In genomic region chr10:17367430-17367829, GRCm38 (mm10) we compare ENCODE assay signal across 10 mouse cellular contexts.
DNase-seq lines count a peak whose midpoint lies in the region; ATAC-seq and TF ChIP-seq lines count a peak whose summit lies in the region.
"Had no signal": no experiment of that assay in that cellular context is flagged by ENCODE, and none has a peak within 500 bp of the region (broad histone marks: within the 10 kb centered on the region; RNA-seq: fewer than 3 reads in every experiment).

No protein-coding gene starts in this region.

- H3K36me3 ChIP-seq in midbrain, embryonic 11.5 days (ENCODE audit: control insufficient read depth, insufficient read depth, low read length) = no peaks in the 10 kb centered on the region
- no peaks in the 10 kb centered on the region for H3K36me3 ChIP-seq in midbrain, embryonic 16.5 days (ENCODE audit: control insufficient read depth, insufficient read depth, low read length)
- H3K36me3 ChIP-seq in heart, embryonic 15.5 days = no peaks in the 10 kb centered on the region
- H3K36me3 ChIP-seq: hindbrain, embryonic 15.5 days; limb, embryonic 12.5 days had no signal

- peaks cover 6% of the 10 kb centered on the region for H3K4me1 ChIP-seq in midbrain, embryonic 11.5 days (ENCODE audit: control insufficient read depth, insufficient read depth, low read length)
- H3K4me1 ChIP-seq in midbrain, embryonic 16.5 days (ENCODE audit: control insufficient read depth, insufficient read depth, low read length) = peaks cover 4% of the 10 kb centered on the region
- peaks cover 12% of the 10 kb centered on the region for H3K4me1 ChIP-seq in heart, embryonic 15.5 days (replicated peaks)
- H3K4me1 ChIP-seq: limb, embryonic 12.5 days had no signal

- no peak overlapping the region for H3K4me2 ChIP-seq in midbrain, embryonic 11.5 days
- H3K4me2 ChIP-seq in midbrain, embryonic 16.5 days (ENCODE audit: low read length) = no peak overlapping the region
- peak overlapping the region; percentile 27; the same call in 1 of the 2 replicates for H3K4me2 ChIP-seq in heart, embryonic 15.5 days
- H3K4me2 ChIP-seq: hindbrain, embryonic 15.5 days; limb, embryonic 12.5 days; lung, embryonic 14.5 days had no signal

- peak overlapping the region; percentile 87 for H3K27ac ChIP-seq in gastrocnemius, adult 2 months
- no peak overlapping the region for H3K27ac ChIP-seq in midbrain, embryonic 11.5 days (ENCODE audit: low read depth, low read length)
- H3K27ac ChIP-seq in midbrain, embryonic 16.5 days (ENCODE audit: low read length) = no peak overlapping the region
- H3K27ac ChIP-seq in heart, embryonic 15.5 days = peak overlapping the region; percentile 84
- H3K27ac ChIP-seq: hindbrain, embryonic 15.5 days; limb, embryonic 12.5 days had no signal

- peak overlapping the region; percentile 17; the same call in 1 of the 2 replicates for H3K4me3 ChIP-seq in gastrocnemius, adult 2 months
- H3K4me3 ChIP-seq in midbrain, embryonic 11.5 days (ENCODE audit: low read depth, low read length) = no peak overlapping the region
- H3K4me3 ChIP-seq in midbrain, embryonic 16.5 days (ENCODE audit: low read depth, low read length) = no peak overlapping the region
- H3K4me3 ChIP-seq in heart, embryonic 15.5 days = no peak overlapping the region
- H3K4me3 ChIP-seq: hindbrain, embryonic 15.5 days; limb, embryonic 12.5 days had no signal

- TF ChIP-seq CTCF in gastrocnemius, adult 2 months (IDR thresholded peaks at IDR 0.05) = no peak

- no peaks in the 10 kb centered on the region for H3K9me3 ChIP-seq in midbrain, embryonic 11.5 days (ENCODE audit: control insufficient read depth, low read length)
- no peaks in the 10 kb centered on the region for H3K9me3 ChIP-seq in midbrain, embryonic 16.5 days (replicated peaks; ENCODE audit: control insufficient read depth, low read length, poor library complexity, severe bottlenecking)
- H3K9me3 ChIP-seq in heart, embryonic 15.5 days (replicated peaks) = no peaks in the 10 kb centered on the region
- H3K9me3 ChIP-seq: hindbrain, embryonic 15.5 days; limb, embryonic 12.5 days had no signal

- H3K27me3 ChIP-seq in midbrain, embryonic 11.5 days (ENCODE audit: control insufficient read depth, insufficient read depth, low read length) = no peaks in the 10 kb centered on the region
- H3K27me3 ChIP-seq in midbrain, embryonic 16.5 days (ENCODE audit: control insufficient read depth, insufficient read depth, low read depth, low read length) = no peaks in the 10 kb centered on the region
- no peaks in the 10 kb centered on the region for H3K27me3 ChIP-seq in heart, embryonic 15.5 days
- H3K27me3 ChIP-seq: hindbrain, embryonic 15.5 days; limb, embryonic 12.5 days had no signal

- ATAC-seq in midbrain, embryonic 11.5 days (ENCODE audit: low FRiP score) = peak; percentile 78
- ATAC-seq in midbrain, embryonic 16.5 days = no peak
- ATAC-seq in heart, embryonic 15.5 days (replicated peaks; ENCODE audit: insufficient number of reproducible peaks, insufficient read depth, low FRiP score, low read depth) = no peak; the same call in 1 of the 2 replicates

- intact Hi-C loops in gastrocnemius, adult 2 months (cut with DNase I) = loop anchor here (1.0 to 5.0 kb wide), 2 partner anchors 65 to 355 kb away; no protein-coding TSS in a partner anchor

- no peak overlapping the region for H3K9ac ChIP-seq in midbrain, embryonic 11.5 days (ENCODE audit: low read length)
- H3K9ac ChIP-seq in midbrain, embryonic 16.5 days (ENCODE audit: low read depth, low read length) = no peak overlapping the region
- no peak overlapping the region for H3K9ac ChIP-seq in heart, embryonic 15.5 days
- H3K9ac ChIP-seq: hindbrain, embryonic 15.5 days; limb, embryonic 12.5 days; lung, embryonic 14.5 days had no signal

- no peak for DNase-seq in gastrocnemius, adult 2 months
- DNase-seq in gastrocnemius, postnatal 4 days (ENCODE audit: low spot score in 2 of 2) = no peak
- peak; percentile 86 for DNase-seq in midbrain, embryonic 11.5 days (ENCODE audit: low spot score, missing footprints)
- peak; percentile 11 for DNase-seq in kidney, postnatal 14 days
- no peak for DNase-seq in thymus, postnatal 36 days

Comparison
In these comparisons a context has a peak if more than half of its experiments do, and no peak if none do; other contexts are left out.
1. DNase-seq: peak in midbrain, embryonic 11.5 days (single experiment) and kidney, postnatal 14 days (single experiment); none in gastrocnemius, adult 2 months (single experiment), gastrocnemius, postnatal 4 days (0 of 2) and thymus, postnatal 36 days (0 of 2).
2. H3K27ac ChIP-seq: peak in gastrocnemius, adult 2 months (single experiment) and heart, embryonic 15.5 days (single experiment); none in midbrain, embryonic 11.5 days (single experiment) and midbrain, embryonic 16.5 days (single experiment).